Mouse (Mus musculus) brain, embryonic 18.5 days (tissue): Measurements from ENCODE around the gene 4930556J24Rik.
"Not testable (repeated sequence)": the region's sequence is repeated elsewhere in the genome, so short reads cannot be mapped to it uniquely, and the experiment has no call there.

Source experiments
- DNase-seq: peaks from one replicate; pipeline ENCODE4 v3.0.0-alpha.2; 2012; ENCODE audit warnings: low read depth, low spot score

Gene 4930556J24Rik

GRCm38 (mm10) chr11:3976678-3977077 lies at the start of gene 4930556J24Rik:
TSS of gene 4930556J24Rik (minus strand) at chr11:3976778.
- DNase-seq = no peak

GRCm38 (mm10) chr11:4023321-4023720 lies 46.7 kb upstream of the 4930556J24Rik start:
- no peak for DNase-seq

GRCm38 (mm10) chr11:4022111-4022510 lies 45.5 kb upstream of the 4930556J24Rik start:
- not testable (repeated sequence) for DNase-seq

DNA sequence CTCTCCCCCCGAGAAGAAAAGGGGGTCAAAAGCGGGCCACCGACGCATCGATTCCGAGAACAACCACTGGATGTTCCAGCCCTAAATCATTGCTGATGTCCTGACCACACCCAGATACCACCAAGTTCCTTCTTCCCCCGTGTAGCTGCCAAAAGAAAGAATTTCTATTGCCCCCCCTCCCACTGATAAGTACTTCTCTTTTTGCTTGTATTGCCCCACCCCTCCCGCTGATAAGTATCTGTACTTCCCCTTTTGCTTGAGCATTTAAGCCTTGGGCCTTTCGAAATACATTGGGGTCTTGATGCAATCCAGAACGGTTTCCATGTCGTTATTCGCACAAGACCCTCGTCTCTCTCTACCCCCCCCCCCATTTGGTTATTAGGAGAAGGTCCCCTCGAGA lies 39.2 kb upstream of the 4930556J24Rik start:
- not testable (repeated sequence) for DNase-seq

DNA sequence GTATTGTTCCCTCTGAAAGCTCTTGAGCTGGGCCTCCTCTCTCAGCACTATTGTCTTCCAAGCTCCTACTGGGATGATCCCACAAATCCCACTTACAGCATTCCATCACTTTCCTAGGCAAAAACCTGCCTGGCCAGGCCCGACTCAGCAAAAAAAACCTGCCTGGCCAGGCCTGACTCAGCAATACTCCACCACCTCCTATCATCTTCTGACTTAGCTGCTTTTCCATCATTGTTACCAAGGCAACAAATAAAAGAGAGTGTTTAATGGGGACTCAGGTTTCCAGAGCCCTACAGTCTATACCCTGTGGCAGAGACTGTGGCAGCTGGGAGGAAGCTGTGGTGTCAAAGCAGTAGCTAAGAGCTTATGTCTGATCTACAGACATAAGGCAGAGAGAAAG lies 36.0 kb upstream of the 4930556J24Rik start:
- no peak for DNase-seq

DNA sequence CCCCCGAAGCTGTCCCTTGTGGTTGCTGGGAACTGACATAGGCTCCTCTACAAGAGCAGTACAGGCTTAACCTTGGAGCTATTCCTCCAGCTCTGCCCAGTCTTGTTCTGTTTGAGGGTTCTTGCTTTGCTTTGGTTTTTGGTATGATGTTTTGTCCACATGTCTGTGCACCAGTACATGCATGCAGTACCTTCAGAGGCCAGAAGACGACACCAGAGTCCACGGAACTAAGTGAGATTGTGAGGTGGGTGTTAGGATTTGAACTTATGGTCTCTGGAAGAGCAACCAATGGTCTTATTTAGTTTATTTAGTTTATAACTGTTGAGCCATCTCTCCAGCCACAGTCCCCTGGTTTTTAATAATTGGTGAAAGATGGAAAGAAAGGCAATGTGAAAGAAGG lies 29.9 kb upstream of the 4930556J24Rik start:
- DNase-seq = no peak

DNA sequence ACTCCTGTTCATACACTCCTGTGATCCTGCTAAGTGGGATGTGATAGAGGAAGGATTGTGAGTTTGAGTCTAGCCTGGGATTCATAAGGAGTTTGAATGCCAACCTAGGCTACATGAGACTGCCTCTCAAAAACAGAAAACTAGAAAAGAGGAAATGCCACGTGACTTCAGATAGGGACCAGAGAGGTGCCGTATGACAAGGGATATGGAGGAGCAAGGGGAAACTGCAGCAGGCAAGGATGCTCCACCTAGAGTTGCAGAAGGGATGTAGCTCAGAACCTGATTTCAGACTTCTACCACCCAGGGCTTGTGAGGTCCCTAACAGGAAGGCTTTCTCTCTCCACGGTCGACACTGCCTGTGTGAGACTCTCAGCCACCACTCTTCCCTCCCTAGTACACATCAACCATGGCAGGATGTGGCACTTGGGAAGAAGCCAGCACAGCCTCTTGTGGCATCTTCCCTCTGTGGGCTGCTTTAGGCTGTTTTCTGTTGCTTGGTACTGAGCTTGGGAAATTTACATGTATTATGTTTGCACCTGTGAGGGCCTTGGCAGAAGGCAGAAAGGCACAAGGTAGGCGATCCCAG lies 28.7 kb upstream of the 4930556J24Rik start:
- no peak for DNase-seq

DNA sequence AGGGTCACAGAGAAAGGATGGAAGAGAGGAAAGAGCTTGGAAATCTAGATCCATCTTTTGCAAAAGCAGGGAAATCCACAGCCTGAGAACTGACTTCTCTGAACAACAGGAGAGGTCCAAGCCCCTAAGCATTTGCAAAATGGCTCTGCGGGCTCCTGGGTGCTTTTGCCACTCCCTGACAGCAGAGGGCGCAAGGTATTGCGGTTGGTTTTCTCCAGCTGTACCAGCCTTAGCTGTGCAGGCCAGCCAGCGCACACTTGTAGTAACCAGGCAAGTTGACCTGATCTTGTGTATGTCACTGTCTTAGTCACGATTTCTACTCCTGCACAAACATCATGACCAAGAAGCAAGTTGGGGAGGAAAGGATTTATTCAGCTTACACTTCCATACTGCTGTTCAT lies 25.0 kb upstream of the 4930556J24Rik start:
- no peak for DNase-seq

DNA sequence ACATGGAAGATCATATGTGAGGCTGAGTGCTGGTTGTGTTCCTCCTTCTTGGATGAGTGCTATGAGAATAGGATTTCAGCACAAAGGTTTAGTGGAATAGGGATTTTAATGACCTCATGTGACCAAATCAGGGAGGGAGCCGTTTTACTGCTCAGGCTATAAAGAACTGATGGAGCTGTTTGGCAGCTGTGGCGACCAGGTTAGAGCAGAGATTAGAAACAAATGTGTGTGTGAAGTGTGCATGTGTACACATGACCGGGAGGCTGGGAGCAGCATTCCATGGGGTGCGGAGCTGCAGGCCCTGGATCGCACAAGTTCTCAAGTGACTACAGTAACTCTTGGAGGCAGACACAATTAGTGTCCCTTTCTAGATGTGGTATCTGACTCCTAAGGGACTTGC lies 23.0 kb upstream of the 4930556J24Rik start:
- no peak for DNase-seq

- DNase-seq = no peak
Observed at GRCm38 (mm10) chr11:3997978-3998720, 21.6 kb upstream of the 4930556J24Rik start.

- DNase-seq = no peak
Observed at GRCm38 (mm10) chr11:3996840-3997239, 20.3 kb upstream of the 4930556J24Rik start.

DNA sequence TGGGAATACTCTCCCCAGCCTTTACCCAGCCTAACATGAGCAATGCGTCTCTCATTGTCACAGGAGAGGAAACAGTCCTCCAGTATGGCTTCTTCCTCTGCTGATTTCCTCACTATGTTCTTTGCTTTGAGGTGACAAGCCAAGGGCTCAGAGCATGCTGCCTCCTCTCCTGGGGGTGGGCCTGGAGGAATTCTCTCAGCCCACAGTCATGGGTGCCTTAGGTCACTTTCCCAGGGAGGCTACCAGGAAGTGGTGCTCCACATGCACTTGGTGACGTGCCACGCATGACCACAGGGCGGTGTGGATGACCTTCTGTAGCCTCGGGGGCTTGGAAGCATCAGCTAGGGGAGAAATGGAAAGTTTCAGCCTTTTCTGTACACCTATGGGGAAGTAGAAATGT lies 18.9 kb upstream of the 4930556J24Rik start:
- DNase-seq = no peak

DNA sequence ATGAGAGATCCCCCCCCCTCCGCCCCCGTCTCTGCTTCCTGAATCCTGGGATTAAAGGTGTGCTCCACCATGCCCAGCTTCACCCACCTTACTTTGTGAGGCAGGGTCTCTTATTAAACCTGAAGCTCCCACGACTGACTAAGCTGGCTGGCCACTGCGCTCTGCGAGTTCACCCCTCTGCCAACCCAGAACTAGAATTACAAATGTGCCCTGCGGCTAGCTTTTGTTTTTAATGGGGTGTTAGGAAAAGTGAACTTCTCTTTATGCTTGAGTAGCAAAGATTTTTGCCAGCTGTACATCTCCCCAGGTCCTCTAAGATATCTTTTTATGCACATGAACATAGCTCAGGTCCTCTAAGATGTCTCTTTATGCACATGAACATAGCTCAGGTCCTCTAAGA lies 17.3 kb upstream of the 4930556J24Rik start:
- DNase-seq = no peak

DNA sequence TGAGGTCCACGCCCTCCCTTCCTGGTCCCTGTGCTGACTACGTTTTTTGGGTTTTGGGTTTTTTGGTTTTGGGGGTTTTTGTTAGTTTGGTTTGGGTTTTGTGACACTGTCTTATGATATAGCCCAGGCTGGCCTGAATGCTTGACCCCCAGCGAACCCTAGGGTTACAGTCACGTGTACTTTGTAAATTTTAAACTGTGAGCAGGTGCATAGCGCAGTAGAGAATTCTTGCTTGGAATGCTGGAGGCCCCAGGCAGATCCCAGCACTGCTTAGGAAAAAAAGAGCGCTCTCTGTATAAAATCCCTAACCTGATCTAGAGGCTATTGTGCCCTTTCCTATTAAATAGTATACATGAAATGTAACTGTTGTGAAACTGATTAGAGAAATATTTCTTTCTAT lies 16.6 kb upstream of the 4930556J24Rik start:
- no peak for DNase-seq

GRCm38 (mm10) chr11:3989748-3990147 lies 13.2 kb upstream of the 4930556J24Rik start:
- no peak for DNase-seq

DNA sequence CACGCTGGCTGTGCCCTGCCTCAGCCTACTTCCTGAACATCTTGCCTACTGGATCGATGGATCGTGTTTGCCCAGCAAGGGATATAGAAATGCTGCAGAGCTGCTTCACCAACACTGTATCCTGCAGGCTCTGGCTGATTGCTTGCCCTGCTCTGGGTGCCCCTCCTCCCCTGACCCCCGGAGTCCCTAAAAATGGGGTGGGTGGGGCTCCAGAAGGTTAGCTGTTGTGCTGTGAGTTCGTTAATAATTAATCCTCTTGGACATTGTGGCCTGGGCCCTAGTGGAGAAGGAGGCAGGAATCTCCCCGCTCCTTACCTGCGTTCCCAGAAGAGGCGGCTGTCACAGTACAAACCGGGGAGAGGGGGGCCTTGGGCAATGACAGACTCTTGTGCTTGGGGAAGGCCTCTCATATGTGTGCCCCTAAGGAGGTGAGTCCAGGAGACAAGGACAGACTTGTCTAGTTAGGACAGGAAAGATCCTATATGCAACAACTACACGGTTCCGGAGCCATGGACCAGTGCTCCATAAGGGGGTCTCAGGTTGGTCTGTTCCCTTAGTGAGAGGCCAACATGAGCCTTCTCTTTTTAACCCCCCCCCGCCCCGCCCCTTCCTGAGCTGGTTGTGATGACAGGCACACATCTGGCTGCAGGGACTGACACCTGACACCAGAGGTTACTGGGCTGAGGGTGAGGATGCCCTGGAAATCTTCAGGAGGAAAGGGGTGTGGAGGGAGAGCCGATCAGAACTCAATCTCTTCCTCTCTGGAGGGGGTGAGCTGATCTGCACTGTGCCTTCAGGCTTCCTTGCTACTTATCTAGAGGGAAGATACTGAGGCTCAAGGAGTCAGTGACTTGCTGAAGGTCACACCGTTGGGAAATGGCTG lies 7.5 kb upstream of the 4930556J24Rik start:
- no peak for DNase-seq

- DNase-seq = no peak
Observed at GRCm38 (mm10) chr11:3983291-3983862, 6.8 kb upstream of the 4930556J24Rik start, which contains the start of gene Gal3st1. TSS of gene Gal3st1 (plus strand) at chr11:3983636.

DNA sequence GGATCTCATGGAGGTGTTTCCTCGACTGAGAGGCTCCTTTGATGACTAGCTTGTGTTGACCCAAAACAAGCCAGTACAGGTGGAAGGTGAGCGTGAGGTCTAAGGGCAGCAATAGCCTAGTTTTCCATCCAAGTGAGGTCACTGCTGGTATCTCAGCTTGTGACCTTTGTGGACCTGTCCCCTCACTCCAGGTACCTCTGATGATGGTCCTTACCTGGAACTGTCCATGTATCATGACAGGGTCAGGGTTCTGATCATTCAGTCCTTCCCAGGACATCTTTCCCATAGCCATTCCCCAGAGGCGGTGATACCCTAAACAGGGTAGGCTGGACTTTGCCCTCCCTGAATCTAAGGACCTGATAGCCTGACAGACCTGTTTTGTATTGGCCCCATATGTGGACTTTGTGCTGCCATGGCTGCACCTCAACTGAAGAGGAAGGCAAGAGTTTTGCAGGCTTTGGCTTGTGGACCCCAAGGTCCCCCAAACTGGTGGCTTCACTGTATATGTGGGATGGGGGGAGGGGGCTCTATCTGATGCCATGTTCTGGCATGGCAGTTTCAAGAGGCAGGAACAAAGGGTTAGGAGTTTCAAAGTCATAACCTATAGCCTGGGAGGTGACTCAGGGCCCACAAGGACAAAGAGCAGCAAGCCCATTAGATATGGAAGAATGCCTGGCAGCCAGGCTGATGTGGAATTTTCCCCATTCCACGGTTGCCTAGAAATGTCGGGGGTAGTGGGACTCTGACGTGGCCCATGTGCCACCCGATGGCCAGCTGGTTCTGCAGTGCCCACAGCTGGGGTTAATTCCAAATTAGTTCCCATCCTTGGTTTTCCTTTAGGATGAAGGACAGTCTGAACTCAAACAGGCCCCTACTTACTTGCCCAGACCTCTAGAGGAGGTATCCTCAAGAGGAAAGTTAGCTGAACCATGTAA lies 6.0 kb upstream of the 4930556J24Rik start:
- no peak for DNase-seq

- DNase-seq = no peak
Observed at GRCm38 (mm10) chr11:3981536-3981935, 5.0 kb upstream of the 4930556J24Rik start.

DNA sequence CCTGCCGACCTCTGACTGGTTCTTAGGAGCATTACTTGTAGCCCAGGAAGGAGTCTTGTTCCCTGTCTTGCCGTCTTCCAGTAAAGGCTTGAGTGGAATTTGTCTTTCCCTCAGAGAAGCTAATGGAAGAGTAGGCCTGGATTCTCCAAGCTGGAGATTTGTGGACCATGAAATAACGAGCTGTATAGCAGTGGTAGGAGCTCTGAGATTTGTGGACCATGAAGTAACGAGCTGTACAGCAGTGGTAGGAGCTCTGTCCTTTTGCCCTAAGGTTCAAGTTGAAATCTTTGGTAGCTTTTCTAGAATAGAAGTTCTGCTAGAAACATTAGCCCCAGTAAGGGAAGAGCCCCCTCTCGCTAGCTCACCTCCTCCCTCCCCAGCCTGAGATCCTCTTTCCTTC lies 1.8 kb upstream of the 4930556J24Rik start:
- DNase-seq = no peak

DNA sequence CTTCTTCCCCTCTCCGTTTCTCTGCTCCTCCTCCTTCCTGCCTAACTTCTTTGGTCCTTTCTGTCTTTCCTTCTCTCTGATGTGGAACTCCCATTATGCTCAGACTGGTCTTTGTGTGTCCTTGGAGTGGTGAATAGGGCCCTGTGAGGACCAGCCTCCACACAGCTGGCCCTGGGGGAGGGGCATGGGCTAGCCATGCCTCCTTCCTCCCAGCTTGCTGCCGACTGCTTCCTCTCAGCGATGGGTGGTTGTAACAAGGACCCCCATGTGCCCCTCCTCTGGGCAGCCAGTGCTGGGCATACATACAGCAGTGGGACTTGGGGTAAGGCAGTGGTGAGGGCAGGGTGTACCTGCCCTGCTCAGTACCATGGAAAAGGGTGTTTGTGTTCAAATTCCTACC lies 2.3 kb downstream of the 4930556J24Rik start:
- DNase-seq = no peak
